Mouse (Mus musculus) heart, embryonic 12.5 days (tissue): ENCODE results near the gene Cenpp. TPM values are rescaled to one million over a fixed set of nuclear protein-coding genes. Genes with fewer than 3 reads are reported as not detected.
A peak's percentile ranks its signal among the peaks of the same experiment; 100 is the strongest.

Experiments
- ATAC-seq: fragments of 200-750 bp; cut with Nextera tagmentation; 2 replicates; pipeline ENCODE4 v1.8.0; 2017; ENCODE audit warnings: moderate TSS enrichment, moderate library complexity; ENCODE audit not compliant: insufficient number of reproducible peaks, low FRiP score
- H3K27ac ChIP-seq: fragments of 300-500 bp; sonication (generic); 2 replicates; pipeline ENCODE4 v1.5.1; 2016; ENCODE audit warnings: mild to moderate bottlenecking, moderate library complexity; ENCODE audit not compliant: poor library complexity, severe bottlenecking
- H3K27me3 ChIP-seq: fragments of 300-500 bp; sonication (generic); replicated peaks from 2 replicates; pipeline ENCODE4 v1.6.1; 2016; ENCODE audit warnings: mild to moderate bottlenecking, moderate library complexity
- H3K36me3 ChIP-seq: fragments of 300-500 bp; sonication (generic); 2 replicates; pipeline ENCODE4 v1.6.1; 2016; ENCODE audit warnings: mild to moderate bottlenecking, moderate library complexity
- H3K4me1 ChIP-seq: fragments of 300-500 bp; sonication (generic); replicated peaks from 2 replicates; pipeline ENCODE4 v1.6.1; 2016; ENCODE audit warnings: mild to moderate bottlenecking
- H3K4me2 ChIP-seq: fragments of 300-500 bp; sonication (generic); 2 replicates; pipeline ENCODE4 v1.6.1; 2016; ENCODE audit warnings: mild to moderate bottlenecking, moderate library complexity
- H3K4me3 ChIP-seq: fragments of 300-500 bp; sonication (generic); 2 replicates; pipeline ENCODE4 v1.5.1; 2016; ENCODE audit warnings: mild to moderate bottlenecking
- H3K9ac ChIP-seq: fragments of 300-500 bp; sonication (generic); 2 replicates; pipeline ENCODE4 v1.6.1; 2016; ENCODE audit warnings: mild to moderate bottlenecking, moderate library complexity
- H3K9me3 ChIP-seq: fragments of 300-500 bp; sonication (generic); replicated peaks from 2 replicates; pipeline ENCODE4 v1.6.1; 2016; ENCODE audit warnings: mild to moderate bottlenecking, moderate library complexity
- WGBS: fragments of 180-500 bp; shearing (Covaris S2); methylation state at CpG from one replicate; pipeline ENCODE4 v1.1.7; 2016; 5-methylcytosine and 5-hydroxymethylcytosine counted together
- polyA plus RNA-seq: library from polyadenylated mRNA; unstranded; fragments of >200 nt; fragmentation: Nextera tagmentation; extraction: Ambion mirVana; gene quantifications from 2 replicates; pipeline ENCODE4 v1.2.1, GENCODE M21; 2016

Gene Cenpp
- polyA plus RNA-seq, 1 experiment from 2014 or later = 26.4 TPM

GRCm38 (mm10) chr13:49556924-49557323 is 95.7 kb downstream of the Cenpp start:
- WGBS = 65% methylated on average over 1 of the region's 1 CpGs
- Histone ChIP-seq H3K36me3 (no peaks in the 10 kb centered on the region), H3K9ac (no peak overlapping the region), H3K27ac (no peak overlapping the region), H3K9me3 (no peaks in the 10 kb centered on the region), H3K4me3 (no peak overlapping the region), H3K4me1 (no peaks in the 10 kb centered on the region), H3K27me3 (no peaks in the 10 kb centered on the region), H3K4me2 (no peak overlapping the region)
- ATAC-seq = no peak

- WGBS = 66% methylated on average over 1 of the region's 1 CpGs
Measured at GRCm38 (mm10) chr13:49556203-49556602, 96.4 kb downstream of the Cenpp start.

GRCm38 (mm10) chr13:49554519-49554918 is 98.1 kb downstream of the Cenpp start:
- ATAC-seq = no peak
- no peaks in the 10 kb centered on the region for H3K4me1 ChIP-seq
- 67% methylated on average over 5 of the region's 5 CpGs for WGBS
- H3K4me3 ChIP-seq = no peak overlapping the region
- no peaks in the 10 kb centered on the region for H3K27me3 ChIP-seq
- no peaks in the 10 kb centered on the region for H3K36me3 ChIP-seq
- no peaks in the 10 kb centered on the region for H3K9me3 ChIP-seq
- no peak overlapping the region for H3K9ac ChIP-seq
- no peak overlapping the region for H3K27ac ChIP-seq
- H3K4me2 ChIP-seq = no peak overlapping the region

More at GRCm38 (mm10) chr13:49556203-49556602, 96.4 kb downstream of the Cenpp start:
- Histone ChIP-seq H3K4me2 (no peak overlapping the region), H3K9me3 (no peaks in the 10 kb centered on the region), H3K27me3 (no peaks in the 10 kb centered on the region), H3K9ac (no peak overlapping the region), H3K4me1 (no peaks in the 10 kb centered on the region), H3K4me3 (no peak overlapping the region), H3K27ac (no peak overlapping the region), H3K36me3 (no peaks in the 10 kb centered on the region)
- no peak for ATAC-seq

GRCm38 (mm10) chr13:49549616-49550015 is 103.0 kb downstream of the Cenpp start:
- no peak for ATAC-seq
- peaks cover 8% of the 10 kb centered on the region for H3K4me1 ChIP-seq
- H3K36me3 ChIP-seq = no peaks in the 10 kb centered on the region
- no peak overlapping the region for H3K4me3 ChIP-seq
- H3K27me3 ChIP-seq = no peaks in the 10 kb centered on the region
- H3K9ac ChIP-seq = no peak overlapping the region
- no peaks in the 10 kb centered on the region for H3K9me3 ChIP-seq
- H3K4me2 ChIP-seq = no peak overlapping the region
- H3K27ac ChIP-seq = no peak overlapping the region
- 92% methylated on average over 3 of the region's 3 CpGs for WGBS

GRCm38 (mm10) chr13:49547563-49548150 is 104.9 kb downstream of the Cenpp start:
- H3K36me3 ChIP-seq = no peaks in the 10 kb centered on the region
- no peak overlapping the region for H3K27ac ChIP-seq
- WGBS = 72% methylated on average over 1 of the region's 1 CpGs
- H3K9ac ChIP-seq = no peak overlapping the region
- H3K27me3 ChIP-seq = no peaks in the 10 kb centered on the region
- no peak overlapping the region for H3K4me2 ChIP-seq
- peaks cover 8% of the 10 kb centered on the region for H3K4me1 ChIP-seq
- ATAC-seq = no peak
- no peaks in the 10 kb centered on the region for H3K9me3 ChIP-seq
- no peak overlapping the region for H3K4me3 ChIP-seq

GRCm38 (mm10) chr13:49546517-49546916 is 106.1 kb downstream of the Cenpp start:
- Histone ChIP-seq H3K4me1 (peaks cover 8% of the 10 kb centered on the region), H3K4me3 (no peak overlapping the region), H3K9ac (no peak overlapping the region), H3K4me2 (no peak overlapping the region), H3K9me3 (no peaks in the 10 kb centered on the region), H3K36me3 (no peaks in the 10 kb centered on the region), H3K27ac (no peak overlapping the region; the same call in 1 of the 2 replicates), H3K27me3 (no peaks in the 10 kb centered on the region)
- ATAC-seq = no peak
- WGBS = 80% methylated on average over 1 of the region's 1 CpGs

GRCm38 (mm10) chr13:49545646-49546045 is 106.9 kb downstream of the Cenpp start:
- Histone ChIP-seq H3K27ac (peak overlapping the region; percentile 84), H3K36me3 (no peaks in the 10 kb centered on the region), H3K9me3 (no peaks in the 10 kb centered on the region), H3K27me3 (no peaks in the 10 kb centered on the region), H3K9ac (0 out of 2 replicates have a peak overlapping the region, but pooled peaks have one; percentile 24), H3K4me2 (peak overlapping the region; percentile 29; the same call in 1 of the 2 replicates), H3K4me3 (no peak overlapping the region), H3K4me1 (peaks cover 8% of the 10 kb centered on the region)
- no peak for ATAC-seq
- 26% methylated on average over 3 of the region's 3 CpGs for WGBS

GRCm38 (mm10) chr13:49544279-49544678 is 108.3 kb downstream of the Cenpp start, which contains the start of gene Aspn:
TSS of gene Aspn (plus strand) at chr13:49544443.
- Histone ChIP-seq H3K27ac (peak within 1 kb of the TSS; percentile 84; the same call in 1 of the 2 replicates), H3K4me3 (no peak within 1 kb of the TSS), H3K36me3 (no peaks in the 10 kb centered on the region), H3K9ac (no peak within 1 kb of the TSS), H3K4me1 (peaks cover 8% of the 10 kb centered on the region), H3K4me2 (no peak within 1 kb of the TSS), H3K9me3 (no peaks in the 10 kb centered on the region), H3K27me3 (no peaks in the 10 kb centered on the region)
- no peak for ATAC-seq
- 69% methylated on average over 3 of the region's 3 CpGs for WGBS

- ATAC-seq = no peak
- no peak overlapping the region for H3K9ac ChIP-seq
- H3K4me3 ChIP-seq = no peak overlapping the region
- no peaks in the 10 kb centered on the region for H3K4me1 ChIP-seq
- WGBS = 84% methylated on average over 1 of the region's 1 CpGs
- no peak overlapping the region for H3K27ac ChIP-seq
- H3K9me3 ChIP-seq = no peaks in the 10 kb centered on the region
- no peak overlapping the region for H3K4me2 ChIP-seq
- no peaks in the 10 kb centered on the region for H3K27me3 ChIP-seq
- H3K36me3 ChIP-seq = no peaks in the 10 kb centered on the region
Measured at GRCm38 (mm10) chr13:49538693-49539092, 113.9 kb downstream of the Cenpp start.

GRCm38 (mm10) chr13:49536946-49537345 is 115.6 kb downstream of the Cenpp start:
- Histone ChIP-seq H3K9ac (no peak overlapping the region), H3K4me1 (no peaks in the 10 kb centered on the region), H3K27ac (no peak overlapping the region), H3K9me3 (no peaks in the 10 kb centered on the region), H3K27me3 (no peaks in the 10 kb centered on the region), H3K36me3 (no peaks in the 10 kb centered on the region), H3K4me2 (no peak overlapping the region), H3K4me3 (no peak overlapping the region)
- no peak for ATAC-seq
- WGBS = 91% methylated on average over 1 of the region's 1 CpGs

- ATAC-seq = no peak
- H3K27me3 ChIP-seq = no peaks in the 10 kb centered on the region
- H3K4me3 ChIP-seq = no peak overlapping the region
- no peaks in the 10 kb centered on the region for H3K36me3 ChIP-seq
- H3K4me2 ChIP-seq = no peak overlapping the region
- no peak overlapping the region for H3K27ac ChIP-seq
- H3K9ac ChIP-seq = no peak overlapping the region
- no peaks in the 10 kb centered on the region for H3K9me3 ChIP-seq
- H3K4me1 ChIP-seq = no peaks in the 10 kb centered on the region
- WGBS = 95% methylated on average over 4 of the region's 4 CpGs
Measured at GRCm38 (mm10) chr13:49530636-49531035, 121.9 kb downstream of the Cenpp start.

GRCm38 (mm10) chr13:49526235-49526634 is 126.3 kb downstream of the Cenpp start:
- ATAC-seq = no peak
- no peak overlapping the region for H3K4me3 ChIP-seq
- no peaks in the 10 kb centered on the region for H3K4me1 ChIP-seq
- 80% methylated on average over 2 of the region's 2 CpGs for WGBS
- no peaks in the 10 kb centered on the region for H3K27me3 ChIP-seq
- no peak overlapping the region for H3K4me2 ChIP-seq
- no peak overlapping the region for H3K27ac ChIP-seq
- no peak overlapping the region for H3K9ac ChIP-seq
- H3K9me3 ChIP-seq = no peaks in the 10 kb centered on the region
- H3K36me3 ChIP-seq = no peaks in the 10 kb centered on the region
